Mouse (Mus musculus): ENCODE results near the gene Cdk1. TPM values are rescaled to one million over a fixed set of nuclear protein-coding genes. Genes with fewer than 3 reads are reported as not detected.

Gene Cdk1
- polyA plus RNA-seq, 1 experiment from 2014 or later, result 133 TPM

GRCm38 (mm10) chr10:69351842-69352211, 911 bp downstream of the Cdk1 start:
- H3K9me3 ChIP-seq (ENCODE audit: control insufficient read depth), result 0 out of 2 replicates have a peak, but pooled peaks cover under 1% of the 10 kb centered on the region

GRCm38 (mm10) chr10:69351071-69351841, 1.5 kb downstream of the Cdk1 start:
- TF ChIP-seq CTCF (IDR thresholded peaks at IDR 0.05; ENCODE audit: low read depth), result no peak
- peak overlapping the region; percentile 80 for H3K4me3 ChIP-seq (ENCODE audit: low read depth, low read length)
- H3K9ac ChIP-seq (ENCODE audit: low read depth, low read length), result peak overlapping the region; percentile 69; the same call in 1 of the 2 replicates
- no peak for ATAC-seq
- peak overlapping the region; percentile 92 for H3K4me2 ChIP-seq (replicated peaks; ENCODE audit: low read depth)
- H3K9me3 ChIP-seq (ENCODE audit: control insufficient read depth), result no peaks in the 10 kb centered on the region
- 0 out of 2 replicates have a peak, but pooled peaks cover under 1% of the 10 kb centered on the region for H3K36me3 ChIP-seq (ENCODE audit: control insufficient read depth, insufficient read depth)
- peak overlapping the region; percentile 55 for H3K27ac ChIP-seq (ENCODE audit: low read depth, low read length)
- H3K27me3 ChIP-seq (replicated peaks; ENCODE audit: control insufficient read depth, insufficient read depth, low read length), result no peaks in the 10 kb centered on the region
- peaks cover 3% of the 10 kb centered on the region for H3K4me1 ChIP-seq (replicated peaks; ENCODE audit: control insufficient read depth, insufficient read depth, low read length)
- WGBS, result 6% methylated on average over 12 of the region's 12 CpGs

More at GRCm38 (mm10) chr10:69351842-69352211, 911 bp downstream of the Cdk1 start:
- Histone ChIP-seq H3K4me3 (ENCODE audit: low read depth, low read length) (peak overlapping the region; percentile 80), H3K4me2 (replicated peaks; ENCODE audit: low read depth) (peak overlapping the region; percentile 92), H3K36me3 (ENCODE audit: control insufficient read depth, insufficient read depth) (no peaks in the 10 kb centered on the region), H3K27me3 (replicated peaks; ENCODE audit: control insufficient read depth, insufficient read depth, low read length) (no peaks in the 10 kb centered on the region), H3K4me1 (replicated peaks; ENCODE audit: control insufficient read depth, insufficient read depth, low read length) (peaks cover 3% of the 10 kb centered on the region), H3K9ac (ENCODE audit: low read depth, low read length) (peak overlapping the region; percentile 69), H3K27ac (ENCODE audit: low read depth, low read length) (peak overlapping the region; percentile 55)
- WGBS, result under 1% methylated on average over 11 of the region's 11 CpGs
- ATAC-seq, result no peak
- no peak for TF ChIP-seq CTCF (IDR thresholded peaks at IDR 0.05; ENCODE audit: low read depth)

GRCm38 (mm10) chr10:69348206-69348605, 4.5 kb downstream of the Cdk1 start:
- peaks cover 3% of the 10 kb centered on the region for H3K4me1 ChIP-seq (replicated peaks; ENCODE audit: control insufficient read depth, insufficient read depth, low read length)
- H3K9ac ChIP-seq (ENCODE audit: low read depth, low read length), result no peak overlapping the region
- H3K4me2 ChIP-seq (replicated peaks; ENCODE audit: low read depth), result no peak overlapping the region
- no peak for ATAC-seq
- H3K27ac ChIP-seq (ENCODE audit: low read depth, low read length), result no peak overlapping the region
- WGBS, result 52% methylated on average over 8 of the region's 8 CpGs
- H3K4me3 ChIP-seq (ENCODE audit: low read depth, low read length), result no peak overlapping the region
- H3K9me3 ChIP-seq (ENCODE audit: control insufficient read depth), result no peaks in the 10 kb centered on the region
- TF ChIP-seq CTCF (IDR thresholded peaks at IDR 0.05; ENCODE audit: low read depth), result no peak
- H3K36me3 ChIP-seq (ENCODE audit: control insufficient read depth, insufficient read depth), result peaks cover 28% of the 10 kb centered on the region
- no peaks in the 10 kb centered on the region for H3K27me3 ChIP-seq (replicated peaks; ENCODE audit: control insufficient read depth, insufficient read depth, low read length)

DNA sequence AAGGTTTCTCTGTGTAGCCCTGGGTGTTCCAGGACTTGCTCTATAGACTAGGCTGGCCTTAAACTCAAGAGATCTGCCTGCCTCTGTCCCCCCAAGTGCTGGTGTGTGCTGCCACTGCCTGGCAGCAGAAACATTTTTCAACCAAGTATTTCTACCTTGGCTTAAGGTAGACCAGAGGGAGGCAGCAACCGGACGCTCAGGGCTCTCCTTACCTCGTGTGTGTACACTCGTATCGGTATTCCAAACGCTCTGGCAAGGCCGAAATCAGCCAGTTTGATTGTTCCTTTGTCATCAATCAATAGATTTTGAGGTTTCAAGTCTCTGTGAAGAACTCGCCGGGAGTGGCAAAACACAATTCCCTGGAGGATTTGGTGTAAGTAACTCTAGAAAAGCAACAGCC, 10.4 kb downstream of the Cdk1 start:
- Histone ChIP-seq H3K9me3 (ENCODE audit: control insufficient read depth) (no peaks in the 10 kb centered on the region), H3K4me1 (replicated peaks; ENCODE audit: control insufficient read depth, insufficient read depth, low read length) (no peaks in the 10 kb centered on the region), H3K4me3 (ENCODE audit: low read depth, low read length) (no peak overlapping the region), H3K27me3 (replicated peaks; ENCODE audit: control insufficient read depth, insufficient read depth, low read length) (no peaks in the 10 kb centered on the region), H3K9ac (ENCODE audit: low read depth, low read length) (no peak overlapping the region), H3K4me2 (replicated peaks; ENCODE audit: low read depth) (no peak overlapping the region), H3K27ac (ENCODE audit: low read depth, low read length) (no peak overlapping the region; the same call in 1 of the 2 replicates), H3K36me3 (ENCODE audit: control insufficient read depth, insufficient read depth) (peaks cover 70% of the 10 kb centered on the region)
- TF ChIP-seq CTCF (IDR thresholded peaks at IDR 0.05; ENCODE audit: low read depth), result no peak
- WGBS, result 83% methylated on average over 9 of the region's 9 CpGs
- ATAC-seq, result no peak

DNA sequence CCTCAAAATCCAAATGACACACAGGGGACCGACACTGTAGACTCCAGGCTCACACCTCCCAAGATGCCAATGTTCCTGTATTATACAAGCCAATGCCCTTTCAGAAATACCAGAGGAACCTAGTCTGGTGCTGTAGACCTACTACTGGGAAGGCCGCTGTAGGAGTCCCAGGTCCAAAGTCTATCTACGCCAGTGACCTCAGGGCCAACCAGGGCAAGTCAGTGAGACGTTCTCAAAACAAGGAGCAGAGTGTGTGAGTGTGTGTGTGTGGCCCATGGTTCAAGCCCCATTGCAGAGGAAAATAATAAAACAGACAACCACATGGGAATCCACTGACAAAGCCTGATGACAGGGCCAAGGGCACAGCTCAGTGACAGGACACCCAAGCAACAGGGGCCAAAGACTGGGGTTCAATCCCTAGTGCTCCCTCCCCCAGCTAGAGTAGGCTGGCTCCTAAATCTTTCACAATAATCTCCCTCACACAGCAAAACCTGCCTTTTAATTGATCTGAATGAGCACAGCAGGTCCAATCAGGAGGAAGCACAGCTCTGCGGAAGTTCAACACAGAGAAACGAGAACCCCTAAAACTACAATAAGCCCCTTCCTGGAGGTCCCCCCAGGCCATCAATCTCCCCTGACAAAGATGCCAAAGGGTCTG, 11.0 kb downstream of the Cdk1 start:
- no peak overlapping the region for H3K4me3 ChIP-seq (ENCODE audit: low read depth, low read length)
- peaks cover 74% of the 10 kb centered on the region for H3K36me3 ChIP-seq (ENCODE audit: control insufficient read depth, insufficient read depth)
- 68% methylated on average over 6 of the region's 6 CpGs for WGBS
- no peak overlapping the region for H3K4me2 ChIP-seq (replicated peaks; ENCODE audit: low read depth)
- peak; percentile 66 for ATAC-seq
- H3K4me1 ChIP-seq (replicated peaks; ENCODE audit: control insufficient read depth, insufficient read depth, low read length), result no peaks in the 10 kb centered on the region
- TF ChIP-seq CTCF (IDR thresholded peaks at IDR 0.05; ENCODE audit: low read depth), result no peak
- no peaks in the 10 kb centered on the region for H3K27me3 ChIP-seq (replicated peaks; ENCODE audit: control insufficient read depth, insufficient read depth, low read length)
- H3K27ac ChIP-seq (ENCODE audit: low read depth, low read length), result peak overlapping the region; percentile 3; the same call in 1 of the 2 replicates
- no peaks in the 10 kb centered on the region for H3K9me3 ChIP-seq (ENCODE audit: control insufficient read depth)
- no peak overlapping the region for H3K9ac ChIP-seq (ENCODE audit: low read depth, low read length)

DNA sequence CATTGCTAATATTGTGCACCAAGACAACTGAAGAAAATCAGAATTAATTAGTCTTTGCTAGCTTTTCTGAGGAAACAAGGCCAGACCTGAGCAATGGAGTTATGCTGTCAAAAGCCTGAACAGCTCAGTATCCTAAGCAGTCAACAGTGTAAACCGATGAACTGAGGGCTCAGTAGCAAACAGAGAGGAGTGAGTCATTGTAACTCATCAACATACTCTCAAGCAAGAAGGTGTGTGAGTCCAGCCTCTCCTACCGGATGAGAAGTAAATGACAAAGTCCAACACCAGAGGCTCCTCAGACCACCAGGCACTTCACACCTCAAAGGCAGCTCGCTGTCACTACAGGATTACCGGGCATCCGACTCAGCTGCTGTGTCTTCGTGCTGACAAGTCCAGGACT, 12.7 kb downstream of the Cdk1 start:
- Histone ChIP-seq H3K4me3 (ENCODE audit: low read depth, low read length) (no peak overlapping the region), H3K4me1 (replicated peaks; ENCODE audit: control insufficient read depth, insufficient read depth, low read length) (no peaks in the 10 kb centered on the region), H3K9me3 (ENCODE audit: control insufficient read depth) (no peaks in the 10 kb centered on the region), H3K4me2 (replicated peaks; ENCODE audit: low read depth) (no peak overlapping the region), H3K9ac (ENCODE audit: low read depth, low read length) (no peak overlapping the region), H3K36me3 (ENCODE audit: control insufficient read depth, insufficient read depth) (peaks cover 70% of the 10 kb centered on the region), H3K27me3 (replicated peaks; ENCODE audit: control insufficient read depth, insufficient read depth, low read length) (no peaks in the 10 kb centered on the region), H3K27ac (ENCODE audit: low read depth, low read length) (no peak overlapping the region)
- no peak for TF ChIP-seq CTCF (IDR thresholded peaks at IDR 0.05; ENCODE audit: low read depth)
- peak; percentile 29; the same call in 1 of the 2 replicates for ATAC-seq
- WGBS, result 68% methylated on average over 6 of the region's 6 CpGs

Data from intestine, postnatal 0 days (tissue).